Mouse (Mus musculus): ENCODE measurements at regions not wholly inside any gene's neighbourhood (a gene's known extent, or its start where the extent isn't known, plus 50 kb on each side); places are given as distances from the start of the nearest gene placed in this dataset.

DNA sequence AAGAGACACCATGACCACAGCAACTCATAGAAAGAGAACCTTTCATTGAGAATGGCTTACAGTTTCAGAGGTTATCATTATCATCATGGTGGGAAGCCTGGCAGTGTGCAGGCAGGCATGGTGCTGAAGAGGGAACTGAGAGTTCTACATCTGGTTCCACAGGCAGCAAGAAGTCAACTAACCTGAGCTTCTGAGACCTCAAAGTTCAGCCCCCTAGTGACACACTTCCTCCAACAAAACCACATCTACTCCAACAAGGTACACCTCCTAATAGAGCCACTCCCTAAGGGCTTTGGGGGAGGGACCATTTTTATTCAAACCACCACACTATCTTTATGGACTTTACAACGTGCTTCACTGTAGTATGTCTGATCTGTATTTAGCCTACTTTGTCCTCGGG, 67.8 kb upstream of the Thy1 start:
- no peak for ATAC-seq (replicated peaks; ENCODE audit: poor library complexity)

DNA sequence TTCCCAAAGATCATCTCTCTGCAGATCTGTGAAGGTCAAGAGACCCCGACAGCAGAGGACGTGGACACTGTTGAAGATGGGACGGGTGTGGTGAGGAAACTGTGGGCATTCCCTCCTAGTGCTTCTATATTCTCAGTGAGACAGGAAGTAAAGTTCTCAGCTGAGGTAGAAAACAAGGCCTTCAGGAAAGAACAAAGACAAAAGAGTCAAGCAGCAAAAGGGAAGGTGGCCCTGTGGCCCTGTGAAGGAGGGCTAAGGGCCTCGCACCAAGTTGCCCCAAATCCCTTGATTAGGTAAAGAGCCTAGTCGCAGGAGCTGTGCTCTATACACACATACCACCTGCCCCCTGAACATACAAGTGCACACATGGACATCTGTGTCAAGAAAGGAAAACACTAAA, 66.8 kb upstream of the Thy1 start:
- no peak for ATAC-seq (replicated peaks; ENCODE audit: poor library complexity)

DNA sequence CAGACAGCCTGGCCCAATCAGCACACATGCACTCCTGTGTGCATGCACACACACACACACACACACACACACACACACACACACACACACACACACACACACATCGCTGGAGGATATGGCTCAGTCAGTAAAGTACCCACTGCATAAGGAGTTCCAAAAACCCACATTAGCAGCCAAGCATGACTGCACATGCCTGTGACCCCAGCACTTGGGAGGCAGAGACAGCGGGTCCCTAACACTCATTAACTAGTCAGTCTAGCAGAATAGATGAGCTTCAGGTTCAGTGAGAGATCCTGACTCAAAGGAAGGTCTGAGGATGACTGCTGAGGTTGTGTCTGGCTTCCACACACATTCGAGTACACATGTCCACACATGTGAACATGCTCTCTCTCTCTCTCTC, 65.4 kb upstream of the Thy1 start:
- ATAC-seq (replicated peaks; ENCODE audit: poor library complexity) = no peak

DNA sequence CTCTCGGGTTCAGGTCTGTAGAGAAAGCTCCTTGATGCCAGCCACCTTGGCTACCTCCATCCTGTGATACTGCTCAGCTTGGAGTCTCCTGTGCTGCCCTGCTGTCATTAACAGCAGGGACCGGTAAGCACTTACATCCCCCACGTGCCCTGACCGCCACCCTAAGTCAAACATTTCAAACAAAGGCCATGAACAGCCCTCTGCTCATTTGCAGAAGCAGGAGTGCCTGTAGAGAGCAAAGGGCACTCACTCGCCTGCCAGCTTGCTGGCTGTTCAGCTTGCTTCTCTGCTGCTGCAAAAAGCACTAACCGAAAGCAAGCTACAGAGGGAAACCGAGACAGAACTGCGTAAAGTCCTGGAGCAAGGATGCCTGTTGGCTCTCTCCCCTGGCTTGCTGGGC, 61.8 kb upstream of the Thy1 start:
- no peak for ATAC-seq (replicated peaks; ENCODE audit: poor library complexity)

DNA sequence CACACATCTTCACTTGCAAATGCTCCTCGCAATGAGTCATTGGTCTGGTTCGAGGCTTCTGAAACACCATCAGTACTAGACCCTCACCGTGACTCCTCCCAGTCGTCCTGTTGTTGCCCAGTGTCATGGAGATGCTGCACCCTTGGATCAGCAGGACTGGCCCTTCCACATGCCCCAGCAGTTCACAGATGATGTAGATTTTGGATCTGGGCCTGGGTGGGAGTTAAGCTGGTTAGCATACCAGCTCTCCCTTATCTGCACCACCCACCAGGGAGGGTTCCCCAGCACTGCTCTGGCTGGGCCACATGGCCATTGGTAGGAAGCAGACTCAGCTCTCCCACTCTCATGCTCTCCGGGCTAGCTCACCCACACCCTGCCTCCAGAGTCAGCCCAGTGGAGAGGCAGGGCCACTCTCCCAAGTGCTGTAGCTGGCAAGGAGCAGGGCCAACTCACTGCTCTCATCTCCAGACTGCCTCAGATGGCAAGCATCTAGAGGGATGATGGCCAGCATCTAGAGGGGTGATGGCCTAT, 60.8 kb upstream of the Thy1 start:
- ATAC-seq (replicated peaks; ENCODE audit: poor library complexity) = no peak

DNA sequence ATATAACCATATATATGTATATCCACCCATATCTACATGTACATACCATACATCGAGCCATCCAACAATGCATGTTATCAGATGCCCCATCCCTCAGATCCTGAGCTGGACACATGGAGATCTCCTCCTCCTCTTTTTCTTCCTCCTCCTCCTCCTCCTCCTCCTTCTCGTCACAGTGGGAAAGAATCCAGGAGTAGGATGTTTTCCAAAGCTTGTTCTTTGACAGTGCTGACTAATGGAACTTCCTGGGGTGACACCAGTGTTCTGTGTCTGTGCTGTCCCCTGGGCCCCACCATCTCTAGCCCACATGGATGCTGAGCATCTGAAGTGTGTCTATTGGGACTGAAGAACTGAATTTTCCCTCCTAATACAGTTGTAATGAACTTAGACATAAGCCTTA, 60.0 kb upstream of the Thy1 start:
- ATAC-seq (replicated peaks; ENCODE audit: poor library complexity) = no peak

DNA sequence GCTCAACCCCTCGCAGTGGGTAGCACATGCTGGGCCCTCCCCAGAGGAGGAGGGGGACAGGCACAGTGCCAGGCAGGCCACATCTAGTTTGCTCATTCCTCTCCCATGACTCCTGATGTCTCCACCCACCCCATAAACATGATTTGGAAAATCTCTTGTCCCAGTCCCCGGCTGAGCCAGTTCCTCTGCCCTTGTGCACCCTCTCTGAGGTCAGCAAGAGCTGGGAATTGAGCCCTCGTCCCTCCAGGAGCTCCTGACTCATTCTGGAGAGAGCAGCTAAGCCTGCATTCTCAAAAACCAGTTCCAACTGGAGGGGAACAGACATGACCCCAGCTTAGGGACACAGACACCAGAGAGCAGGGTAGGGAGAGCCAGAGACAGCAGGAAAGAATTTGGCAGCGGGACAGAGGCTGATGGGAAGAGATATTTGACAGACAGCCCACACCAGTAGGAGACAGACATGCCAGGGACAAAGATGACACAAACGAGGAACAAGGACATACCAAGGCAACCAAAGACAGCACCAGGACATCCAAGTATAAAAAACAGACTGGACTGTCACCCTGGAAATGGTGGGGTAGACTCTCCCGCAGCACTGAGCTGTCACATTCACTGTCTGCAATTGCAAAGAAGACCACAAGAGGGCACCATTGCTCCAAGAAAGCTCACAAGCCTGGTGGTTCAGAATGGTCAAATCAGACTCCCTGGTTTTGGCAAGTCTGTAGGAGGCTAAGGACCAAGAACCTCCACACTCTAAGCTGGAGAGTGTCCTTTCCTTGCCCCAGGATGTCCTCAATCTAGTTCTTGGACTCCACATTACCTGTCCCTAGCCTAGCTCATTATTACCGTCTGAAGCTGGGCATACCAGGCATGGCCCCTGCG, 58.8 kb upstream of the Thy1 start:
- ATAC-seq (replicated peaks; ENCODE audit: poor library complexity) = peak; percentile 90

DNA sequence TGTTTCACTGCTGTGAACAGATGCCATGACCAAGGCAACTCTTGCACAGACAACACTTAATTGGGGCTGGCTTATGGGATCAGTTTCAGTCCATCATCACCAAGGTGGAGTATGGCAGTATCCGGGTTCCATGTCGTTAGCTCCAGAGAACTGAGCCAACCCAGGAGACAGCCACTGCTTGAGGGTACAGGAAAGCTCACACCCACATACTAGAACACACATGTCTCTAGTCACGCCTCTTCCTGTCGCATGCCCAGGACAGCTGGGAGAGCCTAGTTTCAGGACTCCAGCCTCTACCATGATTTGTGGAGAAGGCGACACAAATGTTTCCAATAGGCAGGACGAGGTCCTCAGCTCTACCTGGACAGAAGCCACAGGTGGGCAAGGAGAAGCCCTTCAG, 55.2 kb upstream of the Thy1 start:
- ATAC-seq (replicated peaks; ENCODE audit: poor library complexity) = no peak

DNA sequence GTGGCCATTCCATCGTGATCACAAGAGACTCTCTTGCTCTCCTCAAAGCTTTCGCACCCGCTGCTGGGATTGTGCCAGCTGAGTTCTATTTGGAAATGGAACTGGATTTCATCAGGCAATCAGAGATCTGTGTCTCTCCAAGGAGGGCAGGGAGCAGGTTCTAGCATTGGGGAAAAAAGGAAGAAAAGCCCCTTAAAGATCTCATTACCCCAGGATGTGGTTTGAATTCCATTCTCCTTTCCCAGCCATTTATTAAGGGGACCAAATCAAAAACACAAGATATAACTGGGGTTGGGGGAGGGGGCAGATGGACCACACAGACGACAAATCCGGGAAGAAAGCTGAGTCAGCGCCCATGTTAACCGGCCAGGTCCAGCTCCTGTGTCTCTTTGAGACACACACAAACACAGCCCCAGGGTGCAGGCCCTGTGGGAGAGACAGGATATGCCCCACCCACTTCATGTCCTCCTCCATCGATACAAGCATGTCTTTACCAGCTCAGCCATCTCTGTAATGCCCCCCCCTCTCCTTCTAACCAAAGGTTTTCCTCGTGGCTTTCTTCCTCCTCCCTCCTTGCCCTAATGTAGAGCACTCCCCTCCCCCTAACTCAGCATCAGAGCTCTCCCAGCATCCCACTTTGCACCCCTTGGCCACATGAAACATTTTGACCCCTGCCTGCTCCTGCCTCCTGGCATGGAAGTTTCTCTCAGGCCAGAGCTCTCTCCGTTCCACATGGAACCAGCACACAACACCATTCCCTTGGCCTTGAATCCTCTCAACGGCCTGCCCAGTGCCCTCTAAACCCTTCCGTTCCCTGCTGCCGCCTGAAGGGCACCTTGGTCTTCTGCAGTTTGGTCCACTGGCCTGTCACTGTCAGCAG, 54.0 kb upstream of the Thy1 start:
- no peak for ATAC-seq (replicated peaks; ENCODE audit: poor library complexity)

DNA sequence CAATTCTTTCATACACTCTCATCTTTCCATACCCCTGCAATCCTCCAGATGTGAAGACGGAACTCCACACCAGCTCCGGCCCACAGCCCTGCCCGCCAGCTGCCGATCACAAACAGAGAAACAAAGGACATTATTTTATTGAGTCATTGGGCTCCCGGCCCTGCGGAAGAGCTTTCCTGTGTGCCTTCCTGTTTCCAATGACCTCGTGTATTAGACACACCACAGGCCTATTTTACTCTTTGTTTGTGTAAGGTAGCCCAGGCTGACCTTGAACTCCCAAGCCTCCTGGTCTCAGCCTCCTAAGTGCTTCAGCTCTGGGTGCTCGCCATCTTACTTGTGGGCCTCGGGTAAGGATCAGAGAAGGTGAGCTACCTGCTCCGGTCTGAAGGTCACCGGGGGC, 53.1 kb upstream of the Thy1 start:
- ATAC-seq (replicated peaks; ENCODE audit: poor library complexity) = no peak

DNA sequence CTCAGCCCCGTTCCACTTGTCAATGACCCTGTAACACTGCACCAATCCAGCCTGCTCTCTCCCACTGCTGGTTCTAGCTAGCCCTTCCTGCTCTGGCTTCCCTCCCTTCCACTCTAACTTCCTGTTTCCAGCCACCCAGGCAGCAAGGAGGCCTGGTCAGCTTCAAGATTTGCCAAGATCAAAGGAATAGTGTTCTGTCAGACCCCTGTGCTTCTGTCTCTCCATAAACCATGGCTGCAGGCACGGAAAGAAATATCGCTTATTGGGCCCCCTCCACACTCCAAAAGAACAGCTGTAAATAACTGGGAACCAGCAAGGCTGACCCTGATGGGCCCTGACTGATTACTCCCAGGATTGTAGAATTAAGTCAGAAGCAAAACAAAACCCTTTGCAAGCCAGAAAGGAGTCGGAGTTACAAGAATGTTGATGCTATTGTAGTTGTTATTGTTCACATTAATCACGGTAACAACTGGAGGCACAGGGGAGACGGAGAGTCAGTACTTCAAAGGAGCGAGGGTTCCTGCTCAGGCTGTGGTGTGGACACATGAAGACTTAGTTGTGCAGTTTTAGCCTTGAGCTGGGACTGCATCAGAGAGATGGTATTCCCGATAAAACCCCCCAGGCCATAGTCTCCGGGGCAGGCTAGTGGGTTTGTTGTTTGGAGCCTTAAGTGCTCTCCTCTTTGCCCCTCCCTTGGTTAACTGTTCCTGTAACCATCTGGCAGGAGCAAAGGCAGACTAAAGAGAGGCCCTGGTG, 49.8 kb upstream of the Thy1 start:
- no peak for ATAC-seq (replicated peaks; ENCODE audit: poor library complexity)

Measured in megakaryocyte progenitor cell, adult 5-6 weeks (primary cell).